Mouse (Mus musculus) CH12.LX (cell line): Measurements from ENCODE around the gene Aplp2. TPM values are rescaled to one million over a fixed set of nuclear protein-coding genes. Genes with fewer than 3 reads are reported as not detected.

Experiments used
- DNase-seq: peaks from one replicate; pipeline ENCODE4 v3.0.0-alpha.2; 2013; ENCODE audit errors: extremely low read depth
- H3K27ac ChIP-seq: 2 replicates; pipeline ENCODE4 v1.5.1; 2012; ENCODE audit warnings: low read depth, mild to moderate bottlenecking, control low read depth, moderate library complexity; ENCODE audit not compliant: insufficient read depth
- H3K27me3 ChIP-seq: replicated peaks from 2 replicates; pipeline ENCODE3; 2012; ENCODE audit warnings: inconsistent platforms
- H3K36me3 ChIP-seq, 2 experiments: replicated peaks in 1 of 2; 2 replicates each; pipeline versions ENCODE3 to v1.6.1; 2012; ENCODE audit warnings: inconsistent platforms in 1 of 2, low read length in 1 of 2, mild to moderate bottlenecking in 1 of 2, mixed read lengths in 1 of 2, moderate library complexity in 1 of 2; ENCODE audit not compliant: control insufficient read depth in 1 of 2, insufficient read depth in 1 of 2
- H3K4me1 ChIP-seq, 2 experiments: 2 replicates each; pipeline ENCODE4 v1.6.1; 2012; ENCODE audit warnings: inconsistent platforms in 1 of 2, moderate library complexity in 1 of 2; ENCODE audit not compliant: insufficient read depth in 2 of 2, control insufficient read depth in 1 of 2
- H3K4me2 ChIP-seq: 2 replicates; pipeline ENCODE4 v1.6.1; 2012; ENCODE audit warnings: low read depth, mild to moderate bottlenecking, control low read depth; ENCODE audit not compliant: poor library complexity, insufficient read depth, severe bottlenecking
- H3K4me3 ChIP-seq, 3 experiments: fragments of 150-350 bp in 1 of 3; sonication (generic) in 1 of 3; replicated peaks in 1 of 3; 2 replicates each; pipeline versions ENCODE3 to v1.5.1; 2011 to 2012; ENCODE audit warnings: low read depth in 2 of 3, low read length in 2 of 3, mild to moderate bottlenecking in 2 of 3, moderate library complexity in 2 of 3, control low read depth in 1 of 3, improper control_type of control experiment in 1 of 3, inconsistent platforms in 1 of 3, mixed read lengths in 1 of 3; ENCODE audit not compliant: poor library complexity in 1 of 3
- H3K79me2 ChIP-seq: replicated peaks from 2 replicates; pipeline ENCODE4 v1.6.1; 2012; ENCODE audit warnings: mild to moderate bottlenecking, moderate library complexity; ENCODE audit not compliant: control insufficient read depth, poor library complexity, insufficient read depth, severe bottlenecking; ENCODE audit errors: extremely low read depth
- H3K9ac ChIP-seq: 2 replicates; pipeline ENCODE4 v1.6.1; 2012; ENCODE audit warnings: low read depth, mild to moderate bottlenecking, control low read depth, moderate library complexity; ENCODE audit not compliant: insufficient read depth
- H3K9me3 ChIP-seq: replicated peaks from 2 replicates; pipeline ENCODE3; 2012; ENCODE audit warnings: low read length, inconsistent platforms, mixed read lengths
- BHLHE40 ChIP-seq: IDR thresholded peaks from 2 replicates; pipeline ENCODE4 v1.6.1; 2011; ENCODE audit warnings: mild to moderate bottlenecking, low read depth, low read length, improper control_type of control experiment
- CHD1 ChIP-seq: IDR thresholded peaks from 2 replicates; pipeline ENCODE4 v1.6.1; 2012; ENCODE audit warnings: low read depth, low read length, improper control_type of control experiment, inconsistent platforms
- ELF1 ChIP-seq: IDR thresholded peaks from 2 replicates; pipeline ENCODE4 v1.6.1; 2014; ENCODE audit warnings: low read depth, mild to moderate bottlenecking, inconsistent platforms, low read length, improper control_type of control experiment
- EP300 ChIP-seq: IDR thresholded peaks from 2 replicates; pipeline ENCODE4 v1.6.1; 2011; ENCODE audit warnings: low read length, improper control_type of control experiment
- ETS1 ChIP-seq: conservative IDR thresholded peaks from 2 replicates; pipeline ENCODE4 v1.6.1; 2012; ENCODE audit warnings: low read depth, mild to moderate bottlenecking, inconsistent platforms, low read length, improper control_type of control experiment, moderate library complexity
- IRF4 ChIP-seq: IDR thresholded peaks from 2 replicates; pipeline ENCODE4 v1.6.1; 2014; ENCODE audit warnings: low read depth, mild to moderate bottlenecking, inconsistent platforms, low read length, improper control_type of control experiment
- JUND ChIP-seq: conservative IDR thresholded peaks from 2 replicates; pipeline ENCODE4 v1.6.1; 2011; ENCODE audit warnings: low read depth, low read length, improper control_type of control experiment
- MAFK ChIP-seq: IDR thresholded peaks from 2 replicates; pipeline ENCODE4 v1.6.1; 2011; ENCODE audit warnings: low read length, improper control_type of control experiment; ENCODE audit not compliant: insufficient replicate concordance
- MAX ChIP-seq: IDR thresholded peaks from 2 replicates; pipeline ENCODE4 v1.6.1; 2011; ENCODE audit warnings: low read length, improper control_type of control experiment
- MAZ ChIP-seq: IDR thresholded peaks from 2 replicates; pipeline ENCODE4 v1.6.1; 2012; ENCODE audit warnings: low read depth, mild to moderate bottlenecking, inconsistent platforms, low read length, improper control_type of control experiment, moderate library complexity
- MEF2A ChIP-seq: IDR thresholded peaks from 2 replicates; pipeline ENCODE4 v1.6.1; 2014; ENCODE audit warnings: low read depth, mild to moderate bottlenecking, inconsistent platforms, low read length, improper control_type of control experiment, borderline replicate concordance
- MXI1 ChIP-seq: IDR thresholded peaks from 2 replicates; pipeline ENCODE4 v1.6.1; 2011; ENCODE audit warnings: mild to moderate bottlenecking, low read depth, low read length, improper control_type of control experiment
- TCF12 ChIP-seq: IDR thresholded peaks from 2 replicates; pipeline ENCODE4 v1.6.1; 2014; ENCODE audit warnings: low read depth, mild to moderate bottlenecking, inconsistent platforms, low read length, improper control_type of control experiment
- USF1 ChIP-seq: IDR thresholded peaks from 2 replicates; pipeline ENCODE4 v1.6.1; 2014; ENCODE audit warnings: low read depth, mild to moderate bottlenecking, inconsistent platforms, low read length, improper control_type of control experiment
- USF2 ChIP-seq: conservative IDR thresholded peaks from 2 replicates; pipeline ENCODE4 v1.6.1; 2011; ENCODE audit warnings: low read depth, low read length, improper control_type of control experiment
- ZC3H11A ChIP-seq: IDR thresholded peaks from 2 replicates; pipeline ENCODE4 v1.6.1; 2012; ENCODE audit warnings: low read depth, mild to moderate bottlenecking, inconsistent platforms, low read length, improper control_type of control experiment
- dilution Hi-C: fragments of 300-500 bp; cut with MboI; formaldehyde crosslinking; loops from 2 replicates; pipeline ENCODE4 v1.14.3; 2020; ENCODE audit warnings: low sequenced_read_pairs; ENCODE audit not compliant: extremely low pct_unique_long_range_greater_than_20kb, extremely low pct_ligation_motif_present
- in situ Hi-C: fragments of 300-500 bp; cut with MboI; formaldehyde crosslinking; loops from 3 replicates; pipeline ENCODE4 v1.14.3; 2019; ENCODE audit warnings: low sequenced_read_pairs, low pct_ligation_motif_present, low pct_unique_long_range_greater_than_20kb, mixed read lengths
- polyA plus RNA-seq: library from polyadenylated mRNA; unstranded; fragments of >175 nt; gene quantifications from 2 replicates; pipeline ENCODE4 v1.2.1, GENCODE M21; 2012; ENCODE audit warnings: low read depth; ENCODE audit not compliant: insufficient read length
- total RNA-seq, 2 experiments: library from RNA; depleted of rRNA; stranded (reverse); fragments of 300-350 nt in 1 of 2; fragments of >200 nt in 1 of 2; gene quantifications; 2 replicates each; pipeline ENCODE4 v1.2.3; 2012 to 2014

Gene Aplp2
- total and polyA plus RNA-seq, 3 experiments = 30.4 to 52.7 (median 44.3) TPM

GRCm38 (mm10) chr9:31148135-31148534, 63.5 kb downstream of the Aplp2 start:
- in situ Hi-C loops = no loop called here
- no peak overlapping the region for H3K27ac ChIP-seq
- TF ChIP-seq USF1 = no peak
- TF ChIP-seq IRF4 = peak; percentile 14; the same call in 1 of the 2 replicates
- peak; percentile 29; the same call in 1 of the 2 replicates for TF ChIP-seq BHLHE40
- no peak for TF ChIP-seq MAFK
- TF ChIP-seq USF2 = no peak
- TF ChIP-seq MAZ = no peak
- no peak for TF ChIP-seq MEF2A
- TF ChIP-seq JUND = no peak
- TF ChIP-seq TCF12 = no peak
- 0 out of 2 replicates have a peak, but pooled peaks have one; percentile 18 for TF ChIP-seq ETS1

GRCm38 (mm10) chr9:31145272-31145925, 66.2 kb downstream of the Aplp2 start:
- TF ChIP-seq MAX (peak; percentile 64; the same call in 1 of the 2 replicates), ELF1 (peak; percentile 52; the same call in 1 of the 2 replicates), BHLHE40 (peak; percentile 94), EP300 (0 out of 2 replicates have a peak, but pooled peaks have one; percentile 32), ETS1 (peak; percentile 79), CHD1 (no peak), MXI1 (peak; percentile 32; the same call in 1 of the 2 replicates), ZC3H11A (no peak), IRF4 (peak; percentile 53; the same call in 1 of the 2 replicates)
- Histone ChIP-seq H3K27ac (no peak overlapping the region), H3K36me3 (peaks cover 5 to 12% of the 10 kb centered on the region in 2 experiments), H3K9me3 (no peaks in the 10 kb centered on the region), H3K27me3 (no peaks in the 10 kb centered on the region), H3K4me2 (no peak overlapping the region), H3K4me1 (peaks cover 20 to 69% of the 10 kb centered on the region in 2 experiments), H3K9ac (no peak overlapping the region), H3K79me2 (no peaks in the 10 kb centered on the region), H3K4me3 (no peak overlapping the region)
- dilution Hi-C loops = no loop called here
- in situ Hi-C loops = no loop called here
- DNase-seq = peak; percentile 86

More at GRCm38 (mm10) chr9:31148135-31148534, 63.5 kb downstream of the Aplp2 start:
- H3K4me1 ChIP-seq = peaks cover 17 to 53% of the 10 kb centered on the region in 2 experiments
- H3K4me3 ChIP-seq = no peak overlapping the region
- peaks cover 16 to 29% of the 10 kb centered on the region in 2 experiments for H3K36me3 ChIP-seq
- H3K79me2 ChIP-seq = no peaks in the 10 kb centered on the region
- no peaks in the 10 kb centered on the region for H3K27me3 ChIP-seq
- dilution Hi-C loops = no loop called here
- H3K4me2 ChIP-seq = no peak overlapping the region
- no peak overlapping the region for H3K9ac ChIP-seq
- peak; percentile 36 for DNase-seq
- no peaks in the 10 kb centered on the region for H3K9me3 ChIP-seq
